Mouse (Mus musculus) T-helper 17 cell (primary cell): ENCODE data around the gene Asb8.

ENCODE experiments used
- in situ Hi-C, 2 experiments: fragments of 300-600 bp; cut with MboI, MseI; formaldehyde crosslinking; loops; 1 replicate in 1 of 2; 2 replicates in 1 of 2; pipeline ENCODE4 v1.15.1; 2025; ENCODE audit warnings: high pct_unique_total_duplicates in 2 of 2

The Asb8 gene

GRCm38 (mm10) chr15:98165525-98165924, at the start of gene Asb8:
Gene Asb8, minus strand, starts transcription at chr15:98165625.
- in situ Hi-C loops: loop anchor here in 1 of 2 experiments (5.0 kb wide), 1 partner anchor 198 kb away; no protein-coding TSS in a partner anchor

- in situ Hi-C loops: loop anchor here in 1 of 2 experiments (25.0 kb wide), 1 partner anchor 1298 kb away; no protein-coding TSS in a partner anchor
Observed at GRCm38 (mm10) chr15:98214130-98214529, 48.7 kb upstream of the Asb8 start.

- in situ Hi-C loops: loop anchor here in 1 of 2 experiments (25.0 kb wide), 1 partner anchor 1299 kb away; no protein-coding TSS in a partner anchor
Observed at GRCm38 (mm10) chr15:98213336-98213870, 48.0 kb upstream of the Asb8 start.

- in situ Hi-C loops: loop anchor here in 1 of 2 experiments (25.0 kb wide), 1 partner anchor 1303 kb away; no protein-coding TSS in a partner anchor
Observed at GRCm38 (mm10) chr15:98209676-98210075, 44.3 kb upstream of the Asb8 start.

GRCm38 (mm10) chr15:98195442-98195841, 30.0 kb upstream of the Asb8 start, which contains the start of gene Olfr288:
Gene Olfr288, minus strand, starts transcription at chr15:98195542.
- in situ Hi-C loops: no loop called here

- in situ Hi-C loops: no loop called here
Observed at GRCm38 (mm10) chr15:98184456-98184855, 19.0 kb upstream of the Asb8 start.

- in situ Hi-C loops: no loop called here
Observed at GRCm38 (mm10) chr15:98181856-98182570, 16.6 kb upstream of the Asb8 start.

- in situ Hi-C loops: no loop called here
Observed at GRCm38 (mm10) chr15:98181132-98181711, 15.8 kb upstream of the Asb8 start.

- in situ Hi-C loops: no loop called here
Observed at GRCm38 (mm10) chr15:98180567-98181131, 15.2 kb upstream of the Asb8 start.

- in situ Hi-C loops: no loop called here
Observed at GRCm38 (mm10) chr15:98177320-98177719, 11.9 kb upstream of the Asb8 start.

- in situ Hi-C loops: no loop called here
Observed at GRCm38 (mm10) chr15:98173821-98174220, 8.4 kb upstream of the Asb8 start.

GRCm38 (mm10) chr15:98172113-98172512, 6.7 kb upstream of the Asb8 start:
- in situ Hi-C loops: no loop called here

GRCm38 (mm10) chr15:98170917-98171316, 5.5 kb upstream of the Asb8 start:
- in situ Hi-C loops: no loop called here

- in situ Hi-C loops: no loop called here
Observed at GRCm38 (mm10) chr15:98170365-98170764, 4.9 kb upstream of the Asb8 start.

- in situ Hi-C loops: loop anchor here in 1 of 2 experiments (5.0 kb wide), 1 partner anchor 201 kb away; no protein-coding TSS in a partner anchor
Observed at GRCm38 (mm10) chr15:98168622-98169004, 3.2 kb upstream of the Asb8 start.

GRCm38 (mm10) chr15:98167645-98168621, 2.5 kb upstream of the Asb8 start:
- in situ Hi-C loops: loop anchor here in 1 of 2 experiments (5.0 kb wide), 1 partner anchor 201 kb away; no protein-coding TSS in a partner anchor

- in situ Hi-C loops: loop anchor here in 1 of 2 experiments (5.0 kb wide), 1 partner anchor 200 kb away; no protein-coding TSS in a partner anchor
Observed at GRCm38 (mm10) chr15:98166963-98167644, 1.7 kb upstream of the Asb8 start, which contains the start of gene Ccdc184. Gene Ccdc184, plus strand, starts transcription at chr15:98167158.

- in situ Hi-C loops: no loop called here
Observed at GRCm38 (mm10) chr15:98162561-98162960, 2.9 kb downstream of the Asb8 start.

GRCm38 (mm10) chr15:98161026-98161805, 4.2 kb downstream of the Asb8 start:
- in situ Hi-C loops: no loop called here
